Comparison of ENCODE assay signal across 14 mouse cellular contexts in the genomic region with DNA sequence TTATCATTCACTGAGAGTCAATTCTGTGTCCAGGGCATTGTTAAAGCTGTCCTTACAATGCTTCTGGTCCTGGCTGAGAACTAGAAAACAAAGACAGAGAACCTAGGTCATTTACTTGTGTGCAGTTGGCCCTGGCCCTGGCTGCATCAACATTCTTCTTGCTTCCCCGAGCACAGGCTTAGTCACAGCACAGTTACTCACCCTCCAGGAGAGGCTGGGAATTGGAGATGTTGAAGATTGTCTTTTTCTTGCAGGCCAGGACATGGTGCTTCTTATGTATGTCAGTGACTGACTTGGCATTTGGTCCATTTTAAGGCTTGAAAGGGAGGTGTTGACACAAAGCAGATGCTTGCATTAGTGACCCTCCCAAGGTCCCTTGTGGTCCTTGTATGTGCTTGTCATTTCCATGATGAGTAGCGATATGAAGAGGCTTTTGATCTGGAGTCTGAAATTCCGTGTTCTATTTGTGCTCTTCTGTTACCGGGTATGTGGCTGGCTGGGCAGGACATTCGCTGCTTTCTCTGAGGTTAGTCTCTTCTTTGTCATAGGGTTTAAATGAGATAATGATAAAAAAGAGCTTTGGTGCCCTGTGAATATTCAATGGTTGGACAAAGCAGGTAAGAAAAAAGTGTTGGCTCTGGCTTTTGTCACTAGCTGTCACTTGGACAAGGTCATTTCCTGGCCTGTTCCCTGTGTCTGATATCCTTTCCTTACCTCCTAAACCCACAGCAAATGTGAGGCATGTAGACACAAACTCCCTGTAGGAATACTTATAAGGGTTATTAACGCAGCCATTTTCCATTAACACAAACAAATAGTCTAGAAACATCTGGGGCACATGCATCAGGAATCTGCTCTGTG.
DNase-seq lines count a peak whose midpoint lies in the region; ATAC-seq and TF ChIP-seq lines count a peak whose summit lies in the region.
"Had no signal": no experiment of that assay in that cellular context is flagged by ENCODE, and none has a peak within 500 bp of the region (broad histone marks: within the 10 kb centered on the region; RNA-seq: fewer than 3 reads in every experiment).

No protein-coding gene starts in this region.

- peak overlapping the region; percentile 6 for H3K27ac ChIP-seq in gastrocnemius, adult 2 months
- H3K27ac ChIP-seq in heart, embryonic 12.5 days (ENCODE audit: poor library complexity, severe bottlenecking): peak overlapping the region; percentile 78
- peak overlapping the region; percentile 51; the same call in 1 of the 2 replicates for H3K27ac ChIP-seq in limb, embryonic 15.5 days
- H3K27ac ChIP-seq: left cerebral cortex, adult 2 months; neural tube, embryonic 13.5 days had no signal

- 17% methylated on average over 6 of the region's 6 CpGs for WGBS in heart, embryonic 12.5 days
- 66% methylated on average over 6 of the region's 6 CpGs for WGBS in limb, embryonic 15.5 days

- H3K9me3 ChIP-seq in heart, embryonic 12.5 days (replicated peaks): no peaks in the 10 kb centered on the region
- no peaks in the 10 kb centered on the region for H3K9me3 ChIP-seq in limb, embryonic 15.5 days
- H3K9me3 ChIP-seq: neural tube, embryonic 13.5 days had no signal

- no peak overlapping the region for H3K4me3 ChIP-seq in gastrocnemius, adult 2 months
- H3K4me3 ChIP-seq in heart, embryonic 12.5 days: no peak overlapping the region
- H3K4me3 ChIP-seq in limb, embryonic 15.5 days: no peak overlapping the region
- H3K4me3 ChIP-seq: left cerebral cortex, adult 2 months; neural tube, embryonic 13.5 days had no signal

- intact Hi-C loops in gastrocnemius, adult 2 months (cut with DNase I): no loop called here
- intact Hi-C loops in gastrocnemius, postnatal 14 days (cut with DNase I; ENCODE audit: low total_unique reads): no loop called here

- no peak for TF ChIP-seq CTCF in gastrocnemius, adult 2 months (IDR thresholded peaks at IDR 0.05)

- ATAC-seq in heart, embryonic 12.5 days (ENCODE audit: insufficient number of reproducible peaks, low FRiP score): peak; percentile 73
- ATAC-seq in limb, embryonic 15.5 days (ENCODE audit: insufficient number of reproducible peaks, low FRiP score, low TSS enrichment, low read depth): no peak
- ATAC-seq: CD4-positive, CD25-positive, alpha-beta regulatory T cell, adult 4 months; midbrain, embryonic 16.5 days had no signal

- H3K4me1 ChIP-seq in heart, embryonic 12.5 days (replicated peaks): peaks cover 27% of the 10 kb centered on the region
- H3K4me1 ChIP-seq in limb, embryonic 15.5 days: peaks cover 20% of the 10 kb centered on the region

- peak overlapping the region; percentile 7; the same call in 1 of the 2 replicates for H3K4me2 ChIP-seq in heart, embryonic 12.5 days
- no peak overlapping the region for H3K4me2 ChIP-seq in limb, embryonic 15.5 days
- H3K4me2 ChIP-seq: neural tube, embryonic 13.5 days had no signal

- no peak overlapping the region for H3K9ac ChIP-seq in heart, embryonic 12.5 days
- no peak overlapping the region for H3K9ac ChIP-seq in limb, embryonic 15.5 days
- H3K9ac ChIP-seq: forebrain, postnatal 0 days; neural tube, embryonic 13.5 days had no signal

- no peaks in the 10 kb centered on the region for H3K36me3 ChIP-seq in heart, embryonic 12.5 days
- no peaks in the 10 kb centered on the region for H3K36me3 ChIP-seq in limb, embryonic 15.5 days
- H3K36me3 ChIP-seq: neural tube, embryonic 13.5 days had no signal

- H3K27me3 ChIP-seq in heart, embryonic 12.5 days (replicated peaks): no peaks in the 10 kb centered on the region
- no peaks in the 10 kb centered on the region for H3K27me3 ChIP-seq in limb, embryonic 15.5 days
- H3K27me3 ChIP-seq: neural tube, embryonic 13.5 days had no signal

- no peak for DNase-seq in gastrocnemius, adult 2 months
- DNase-seq in gastrocnemius, postnatal 14 days: no peak
- peak; percentile 30 for DNase-seq in adrenal gland, postnatal 14 days
- DNase-seq in cerebellum, adult 18-20 months: no peak
- DNase-seq in B cell, adult 2 months: no peak
- DNase-seq: forebrain, postnatal 0 days; kidney, adult 18-20 months; lung, adult 2 months had no signal

Comparison
In these comparisons a context has a peak if more than half of its experiments do, and no peak if none do; other contexts are left out.
1. H3K27ac ChIP-seq: peak in every context shown above with its lines; median percentile 78 in heart, embryonic 12.5 days; 51 in limb, embryonic 15.5 days; 6 in gastrocnemius, adult 2 months.